Mouse (Mus musculus) limb, embryonic 14.5 days (tissue): ENCODE measurements around the gene Dnah8. TPM values are rescaled to one million over a fixed set of nuclear protein-coding genes. Genes with fewer than 3 reads are reported as not detected.

Experiments
- ATAC-seq: fragments of 200-750 bp; cut with Nextera tagmentation; 2 replicates; pipeline ENCODE4 v1.8.0; 2017; ENCODE audit warnings: low read depth, moderate number of reproducible peaks, moderate TSS enrichment; ENCODE audit not compliant: low FRiP score
- DNase-seq: peaks from one replicate; pipeline ENCODE4 v3.0.0-alpha.2; 2015; ENCODE audit warnings: low spot score
- H3K27ac ChIP-seq: fragments of 300-500 bp; sonication (generic); replicated peaks from 2 replicates; pipeline ENCODE4 v1.5.1; 2014; ENCODE audit warnings: low read depth, mild to moderate bottlenecking, low read length, moderate library complexity, mixed read lengths
- H3K27me3 ChIP-seq: fragments of 300-500 bp; sonication (generic); 2 replicates; pipeline ENCODE4 v1.6.1; 2014; ENCODE audit warnings: low read length, mixed read lengths; ENCODE audit not compliant: control insufficient read depth, insufficient read depth
- H3K36me3 ChIP-seq: fragments of 300-500 bp; sonication (generic); 2 replicates; pipeline ENCODE4 v1.6.1; 2014; ENCODE audit warnings: mild to moderate bottlenecking, low read length, moderate library complexity, mixed read lengths; ENCODE audit not compliant: control insufficient read depth, insufficient read depth
- H3K4me1 ChIP-seq: fragments of 300-500 bp; sonication (generic); 2 replicates; pipeline ENCODE4 v1.6.1; 2014; ENCODE audit warnings: antibody characterized with exemption, low read length, mixed read lengths; ENCODE audit not compliant: control insufficient read depth, insufficient read depth
- H3K4me2 ChIP-seq: fragments of 300-500 bp; sonication (generic); replicated peaks from 2 replicates; pipeline ENCODE4 v1.6.1; 2014; ENCODE audit warnings: low read depth, mild to moderate bottlenecking, low read length, moderate library complexity; ENCODE audit not compliant: severe bottlenecking
- H3K4me3 ChIP-seq: fragments of 300-500 bp; sonication (generic); replicated peaks from 2 replicates; pipeline ENCODE4 v1.5.1; 2014; ENCODE audit warnings: low read length
- H3K9ac ChIP-seq: fragments of 300-500 bp; sonication (generic); 2 replicates; pipeline ENCODE4 v1.6.1; 2014; ENCODE audit warnings: mild to moderate bottlenecking, low read depth, low read length, moderate library complexity; ENCODE audit not compliant: severe bottlenecking
- H3K9me3 ChIP-seq: fragments of 300-500 bp; sonication (generic); 2 replicates; pipeline ENCODE4 v1.6.1; 2016; ENCODE audit warnings: low read length; ENCODE audit not compliant: control insufficient read depth
- POLR2A ChIP-seq: fragments of 200-500 bp; IDR thresholded peaks from 2 replicates; pipeline ENCODE4 v1.8.0; 2012; ENCODE audit warnings: inconsistent platforms, mild to moderate bottlenecking, moderate library complexity, borderline replicate concordance; ENCODE audit not compliant: insufficient read depth, insufficient read length; ENCODE audit errors: extremely low read depth
- WGBS: fragments of 180-500 bp; shearing (Covaris S2); extraction: QIAGEN DNeasy Blood & Tissue Kit; methylation state at CpG from one replicate; pipeline ENCODE4 v1.1.7; 2014; 5-methylcytosine and 5-hydroxymethylcytosine counted together
- polyA plus RNA-seq, 2 experiments: library from polyadenylated mRNA; depleted of rRNA in 1 of 2; stranded (reverse) in 1 of 2; unstranded in 1 of 2; fragments of >200 nt; fragmentation: Nextera tagmentation in 1 of 2; extraction: Ambion mirVana in 1 of 2; gene quantifications; 2 replicates each; pipeline versions ENCODE4 v1.2.1 to v1.2.3; 2012 to 2014

Dnah8 gene
- polyA plus RNA-seq, 2 experiments, result 0.69 to 2.1 TPM

- no peaks in the 10 kb centered on the region for H3K36me3 ChIP-seq
- ATAC-seq, result no peak
- no peaks in the 10 kb centered on the region for H3K9me3 ChIP-seq
- H3K9ac ChIP-seq, result no peak overlapping the region
- no peaks in the 10 kb centered on the region for H3K4me1 ChIP-seq
- WGBS, result 84% methylated on average over 9 of the region's 9 CpGs
- H3K27me3 ChIP-seq, result no peaks in the 10 kb centered on the region
- H3K4me3 ChIP-seq, result no peak overlapping the region
- no peak for TF ChIP-seq POLR2A
- H3K27ac ChIP-seq, result no peak overlapping the region
- no peak overlapping the region for H3K4me2 ChIP-seq
- no peak for DNase-seq
Observed at GRCm38 (mm10) chr17:30675021-30675740, 51.0 kb downstream of the Dnah8 start.

GRCm38 (mm10) chr17:30678523-30678922, 54.4 kb downstream of the Dnah8 start:
- WGBS, result 91% methylated on average over 10 of the region's 10 CpGs
- Histone ChIP-seq H3K36me3 (no peaks in the 10 kb centered on the region), H3K9me3 (no peaks in the 10 kb centered on the region)

GRCm38 (mm10) chr17:30679612-30680011, 55.5 kb downstream of the Dnah8 start:
- no peak overlapping the region for H3K27ac ChIP-seq
- no peak for ATAC-seq
- 90% methylated on average over 4 of the region's 4 CpGs for WGBS
- no peak for TF ChIP-seq POLR2A
- no peaks in the 10 kb centered on the region for H3K27me3 ChIP-seq
- no peaks in the 10 kb centered on the region for H3K4me1 ChIP-seq
- H3K4me2 ChIP-seq, result no peak overlapping the region
- no peak for DNase-seq
- H3K4me3 ChIP-seq, result no peak overlapping the region
- no peak overlapping the region for H3K9ac ChIP-seq
- no peaks in the 10 kb centered on the region for H3K9me3 ChIP-seq
- H3K36me3 ChIP-seq, result no peaks in the 10 kb centered on the region

More at GRCm38 (mm10) chr17:30678523-30678922, 54.4 kb downstream of the Dnah8 start:
- Histone ChIP-seq H3K4me2 (no peak overlapping the region), H3K4me1 (no peaks in the 10 kb centered on the region), H3K9ac (no peak overlapping the region), H3K27me3 (no peaks in the 10 kb centered on the region), H3K4me3 (no peak overlapping the region), H3K27ac (no peak overlapping the region)
- TF ChIP-seq POLR2A, result no peak
- DNase-seq (no peak), ATAC-seq (no peak)

GRCm38 (mm10) chr17:30681604-30682003, 57.5 kb downstream of the Dnah8 start:
- DNase-seq (peak; percentile 8), ATAC-seq (no peak)
- TF ChIP-seq POLR2A, result no peak
- no peak overlapping the region for H3K4me2 ChIP-seq
- no peaks in the 10 kb centered on the region for H3K27me3 ChIP-seq
- H3K4me1 ChIP-seq, result no peaks in the 10 kb centered on the region
- no peak overlapping the region for H3K4me3 ChIP-seq
- no peaks in the 10 kb centered on the region for H3K36me3 ChIP-seq
- H3K27ac ChIP-seq, result no peak overlapping the region
- 19% methylated on average over 5 of the region's 5 CpGs for WGBS
- no peak overlapping the region for H3K9ac ChIP-seq
- no peaks in the 10 kb centered on the region for H3K9me3 ChIP-seq

GRCm38 (mm10) chr17:30690181-30690580, 66.0 kb downstream of the Dnah8 start:
- no peak for ATAC-seq
- no peak overlapping the region for H3K4me3 ChIP-seq
- no peak overlapping the region for H3K27ac ChIP-seq
- H3K4me2 ChIP-seq, result no peak overlapping the region
- H3K4me1 ChIP-seq, result no peaks in the 10 kb centered on the region
- no peaks in the 10 kb centered on the region for H3K36me3 ChIP-seq
- 88% methylated on average over 8 of the region's 8 CpGs for WGBS
- no peak for TF ChIP-seq POLR2A
- no peaks in the 10 kb centered on the region for H3K27me3 ChIP-seq
- no peaks in the 10 kb centered on the region for H3K9me3 ChIP-seq
- no peak overlapping the region for H3K9ac ChIP-seq
- no peak for DNase-seq
